Mouse (Mus musculus): ENCODE data around the gene Rel. TPM values are rescaled to one million over a fixed set of nuclear protein-coding genes. Genes with fewer than 3 reads are reported as not detected.

Gene Rel
- polyA plus RNA-seq, 1 experiment from 2014 or later, result 0.67 TPM

DNA sequence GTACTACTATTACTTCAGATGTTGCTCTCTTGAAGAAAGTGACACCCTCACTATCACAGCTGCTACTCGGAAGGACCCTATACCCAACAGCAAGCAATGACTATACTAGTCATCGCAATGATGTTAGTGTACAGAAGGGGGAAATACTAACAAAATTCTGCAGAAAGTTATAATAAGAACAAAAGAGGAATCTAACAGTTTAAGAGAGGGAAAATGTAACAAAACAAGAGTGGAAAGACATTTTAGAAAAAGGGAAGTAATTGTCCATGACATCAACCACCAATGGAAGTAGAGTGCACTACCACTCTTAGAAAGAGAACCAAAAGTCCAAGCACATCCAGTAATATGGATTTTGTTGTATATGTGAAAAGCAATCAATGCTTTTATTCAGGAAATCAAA lies 8.1 kb downstream of the Rel start:
- ATAC-seq (replicated peaks; ENCODE audit: low FRiP score) (no peak), DNase-seq (ENCODE audit: low spot score) (no peak)
- Histone ChIP-seq H3K4me2 (no peak overlapping the region), H3K27me3 (replicated peaks; ENCODE audit: control insufficient read depth, insufficient read depth, low read length) (no peaks in the 10 kb centered on the region), H3K27ac (ENCODE audit: low read depth, low read length) (no peak overlapping the region), H3K4me3 (ENCODE audit: low read depth, low read length) (no peak overlapping the region), H3K36me3 (ENCODE audit: control insufficient read depth, insufficient read depth, low read length) (no peaks in the 10 kb centered on the region), H3K4me1 (replicated peaks; ENCODE audit: control insufficient read depth, insufficient read depth, low read length) (no peaks in the 10 kb centered on the region), H3K9me3 (ENCODE audit: control insufficient read depth, low read length) (no peaks in the 10 kb centered on the region), H3K9ac (ENCODE audit: low read depth, low read length) (no peak overlapping the region)
- WGBS, result 83% methylated on average over 2 of the region's 2 CpGs

DNA sequence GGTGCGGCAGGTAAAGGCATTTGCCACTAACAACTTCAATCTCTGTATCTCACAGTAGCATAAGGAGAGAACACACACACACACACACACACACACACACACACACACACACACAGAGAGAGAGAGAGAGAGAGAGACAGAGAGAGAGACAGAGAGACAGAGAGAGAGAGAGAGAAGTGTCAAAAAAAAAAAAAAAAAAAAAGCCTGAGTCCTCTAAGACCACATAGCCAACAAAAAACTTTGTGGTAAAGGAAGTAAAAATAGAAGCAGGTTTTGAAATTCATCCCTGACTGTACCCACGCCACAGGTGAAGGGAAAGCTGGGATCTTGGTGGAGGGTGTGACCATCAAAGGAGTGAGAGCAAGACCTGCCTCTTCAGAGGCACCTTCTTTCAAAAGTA lies 12.6 kb downstream of the Rel start:
- DNase-seq (ENCODE audit: low spot score) (no peak), ATAC-seq (replicated peaks; ENCODE audit: low FRiP score) (no peak)
- H3K4me1 ChIP-seq (replicated peaks; ENCODE audit: control insufficient read depth, insufficient read depth, low read length), result no peaks in the 10 kb centered on the region
- H3K4me3 ChIP-seq (ENCODE audit: low read depth, low read length), result no peak overlapping the region
- no peak overlapping the region for H3K9ac ChIP-seq (ENCODE audit: low read depth, low read length)
- 64% methylated on average over 2 of the region's 2 CpGs for WGBS
- H3K36me3 ChIP-seq (ENCODE audit: control insufficient read depth, insufficient read depth, low read length), result no peaks in the 10 kb centered on the region
- H3K27me3 ChIP-seq (replicated peaks; ENCODE audit: control insufficient read depth, insufficient read depth, low read length), result no peaks in the 10 kb centered on the region
- no peak overlapping the region for H3K27ac ChIP-seq (ENCODE audit: low read depth, low read length)
- no peak overlapping the region for H3K4me2 ChIP-seq
- H3K9me3 ChIP-seq (ENCODE audit: control insufficient read depth, low read length), result no peaks in the 10 kb centered on the region

DNA sequence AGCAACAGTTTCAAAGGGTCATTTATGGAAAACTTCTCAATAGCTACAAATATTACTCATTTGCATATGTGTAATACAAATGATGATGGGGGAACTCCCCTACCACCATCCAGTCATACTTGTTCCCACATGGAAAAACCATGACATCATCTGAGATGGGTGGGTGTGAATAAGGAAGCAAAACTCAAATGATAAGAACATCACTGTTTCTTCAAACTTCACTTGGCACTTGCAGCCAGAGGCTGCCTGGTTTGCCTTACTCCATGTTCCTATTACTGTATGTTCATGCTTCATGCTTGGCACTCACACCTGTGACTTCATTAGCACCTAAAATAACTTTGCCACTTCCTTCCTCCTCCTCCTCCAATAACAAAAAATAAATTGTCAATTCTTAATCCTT lies 16.4 kb downstream of the Rel start:
- no peak overlapping the region for H3K4me3 ChIP-seq (ENCODE audit: low read depth, low read length)

DNA sequence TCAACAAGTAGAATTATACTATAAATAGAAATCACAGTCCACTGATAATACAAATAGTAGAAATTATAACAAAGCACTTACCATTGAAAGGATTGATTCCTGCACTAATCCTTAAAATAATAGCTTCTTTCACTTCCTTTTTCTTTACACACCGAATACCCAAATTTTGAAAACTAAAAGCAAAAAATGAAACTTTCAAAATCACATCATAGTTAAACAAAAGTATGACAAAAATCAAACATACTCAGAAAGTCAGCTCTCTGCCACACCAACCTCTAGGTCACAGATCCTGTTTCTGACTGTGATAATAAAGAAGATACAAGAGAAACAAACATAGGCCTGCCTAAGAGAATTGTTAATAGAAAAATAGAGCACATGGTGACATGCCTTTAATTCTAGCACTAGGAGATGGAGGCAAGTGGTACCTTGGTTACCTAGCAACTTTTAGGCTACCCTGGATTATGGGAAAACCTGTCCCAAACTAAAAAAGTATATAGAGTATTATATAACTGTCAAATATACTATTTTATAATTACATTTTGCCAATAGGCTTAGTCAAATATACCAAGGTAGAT lies 17.5 kb downstream of the Rel start:
- Histone ChIP-seq H3K27me3 (replicated peaks; ENCODE audit: control insufficient read depth, insufficient read depth, low read length) (no peaks in the 10 kb centered on the region), H3K4me2 (no peak overlapping the region), H3K27ac (ENCODE audit: low read depth, low read length) (no peak overlapping the region), H3K9ac (ENCODE audit: low read depth, low read length) (no peak overlapping the region), H3K4me3 (ENCODE audit: low read depth, low read length) (no peak overlapping the region), H3K9me3 (ENCODE audit: control insufficient read depth, low read length) (no peaks in the 10 kb centered on the region), H3K4me1 (replicated peaks; ENCODE audit: control insufficient read depth, insufficient read depth, low read length) (no peaks in the 10 kb centered on the region), H3K36me3 (ENCODE audit: control insufficient read depth, insufficient read depth, low read length) (no peaks in the 10 kb centered on the region)
- DNase-seq (ENCODE audit: low spot score) (no peak), ATAC-seq (replicated peaks; ENCODE audit: low FRiP score) (no peak)
- 83% methylated on average over 1 of the region's 1 CpGs for WGBS

More for the DNA sequence above, 16.4 kb downstream of the Rel start:
- Histone ChIP-seq H3K9me3 (ENCODE audit: control insufficient read depth, low read length) (no peaks in the 10 kb centered on the region), H3K27ac (ENCODE audit: low read depth, low read length) (no peak overlapping the region), H3K27me3 (replicated peaks; ENCODE audit: control insufficient read depth, insufficient read depth, low read length) (no peaks in the 10 kb centered on the region), H3K4me2 (no peak overlapping the region), H3K4me1 (replicated peaks; ENCODE audit: control insufficient read depth, insufficient read depth, low read length) (no peaks in the 10 kb centered on the region), H3K36me3 (ENCODE audit: control insufficient read depth, insufficient read depth, low read length) (no peaks in the 10 kb centered on the region), H3K9ac (ENCODE audit: low read depth, low read length) (no peak overlapping the region)
- ATAC-seq (replicated peaks; ENCODE audit: low FRiP score), result no peak
- DNase-seq (ENCODE audit: low spot score), result no peak

DNA sequence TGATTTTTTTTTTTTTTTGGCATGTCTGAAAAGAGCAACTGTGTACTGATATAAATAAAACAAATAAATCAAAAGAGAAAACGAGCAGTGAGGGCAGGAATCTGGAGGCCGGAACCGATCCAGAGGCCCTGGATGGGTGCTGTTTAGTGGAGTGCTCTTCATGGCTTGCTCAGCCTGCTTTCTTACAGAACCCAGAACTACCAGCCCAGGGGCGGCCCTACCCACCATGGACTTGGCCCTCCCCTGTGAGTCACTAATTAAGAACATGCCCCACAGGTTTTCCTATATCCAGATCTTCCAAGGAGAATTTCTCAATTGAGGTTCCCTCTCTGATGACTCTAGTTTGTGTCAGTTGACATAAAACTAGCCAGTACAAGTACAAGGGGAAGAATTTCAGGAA lies 24.7 kb downstream of the Rel start:
- Histone ChIP-seq H3K36me3 (ENCODE audit: control insufficient read depth, insufficient read depth, low read length) (no peaks in the 10 kb centered on the region), H3K4me3 (ENCODE audit: low read depth, low read length) (no peak overlapping the region), H3K9me3 (ENCODE audit: control insufficient read depth, low read length) (no peaks in the 10 kb centered on the region), H3K4me2 (no peak overlapping the region), H3K27ac (ENCODE audit: low read depth, low read length) (no peak overlapping the region), H3K27me3 (replicated peaks; ENCODE audit: control insufficient read depth, insufficient read depth, low read length) (no peaks in the 10 kb centered on the region), H3K4me1 (replicated peaks; ENCODE audit: control insufficient read depth, insufficient read depth, low read length) (no peaks in the 10 kb centered on the region), H3K9ac (ENCODE audit: low read depth, low read length) (no peak overlapping the region)
- WGBS, result 79% methylated on average over 4 of the region's 4 CpGs
- ATAC-seq (replicated peaks; ENCODE audit: low FRiP score) (no peak), DNase-seq (ENCODE audit: low spot score) (no peak)

DNA sequence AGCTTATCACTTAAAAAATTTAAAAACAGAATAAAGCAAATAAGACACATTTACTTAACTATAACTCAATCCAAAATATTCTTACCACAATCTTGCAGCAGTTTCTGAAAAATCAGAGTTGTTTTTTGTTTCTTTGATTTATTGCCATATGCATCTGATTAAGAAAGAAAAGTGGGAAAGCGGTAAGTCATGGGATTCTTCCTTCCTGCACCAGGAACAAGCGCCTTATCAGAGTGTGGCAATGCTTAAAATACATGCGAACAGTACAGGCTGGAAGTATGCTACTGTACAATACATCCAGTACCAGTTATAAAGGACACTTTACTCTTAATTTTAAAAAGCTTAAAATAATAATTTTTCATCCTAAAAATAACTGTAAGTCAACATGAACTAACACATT lies 26.4 kb downstream of the Rel start:
- Histone ChIP-seq H3K27ac (ENCODE audit: low read depth, low read length) (no peak overlapping the region), H3K4me3 (ENCODE audit: low read depth, low read length) (no peak overlapping the region), H3K4me2 (no peak overlapping the region), H3K27me3 (replicated peaks; ENCODE audit: control insufficient read depth, insufficient read depth, low read length) (no peaks in the 10 kb centered on the region), H3K4me1 (replicated peaks; ENCODE audit: control insufficient read depth, insufficient read depth, low read length) (no peaks in the 10 kb centered on the region), H3K9ac (ENCODE audit: low read depth, low read length) (no peak overlapping the region), H3K36me3 (ENCODE audit: control insufficient read depth, insufficient read depth, low read length) (no peaks in the 10 kb centered on the region), H3K9me3 (ENCODE audit: control insufficient read depth, low read length) (no peaks in the 10 kb centered on the region)
- 82% methylated on average over 3 of the region's 3 CpGs for WGBS
- DNase-seq (ENCODE audit: low spot score) (no peak), ATAC-seq (replicated peaks; ENCODE audit: low FRiP score) (no peak)

DNA sequence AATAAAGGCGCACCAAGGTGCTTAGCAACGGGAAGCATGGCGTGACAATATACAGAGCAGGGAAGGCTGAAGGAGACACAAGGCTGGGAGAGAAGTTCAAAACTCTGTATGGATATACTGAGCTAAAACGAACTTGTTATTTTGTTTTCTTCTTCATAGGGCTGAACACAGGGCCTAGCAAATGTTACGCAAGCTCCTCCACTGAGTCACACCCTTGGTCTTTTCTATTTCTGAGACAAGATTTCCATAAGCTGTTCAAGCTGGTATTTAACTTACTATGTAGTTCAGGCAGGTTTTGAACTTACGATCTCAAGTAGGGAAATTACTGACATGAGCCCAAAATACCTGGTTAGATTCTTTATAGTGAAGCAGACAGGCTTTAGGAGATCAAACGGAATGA lies 29.4 kb downstream of the Rel start:
- no peaks in the 10 kb centered on the region for H3K27me3 ChIP-seq (replicated peaks; ENCODE audit: control insufficient read depth, insufficient read depth, low read length)
- ATAC-seq (replicated peaks; ENCODE audit: low FRiP score) (no peak), DNase-seq (ENCODE audit: low spot score) (no peak)
- H3K4me3 ChIP-seq (ENCODE audit: low read depth, low read length), result no peak overlapping the region
- H3K36me3 ChIP-seq (ENCODE audit: control insufficient read depth, insufficient read depth, low read length), result no peaks in the 10 kb centered on the region
- H3K9me3 ChIP-seq (ENCODE audit: control insufficient read depth, low read length), result no peaks in the 10 kb centered on the region
- no peaks in the 10 kb centered on the region for H3K4me1 ChIP-seq (replicated peaks; ENCODE audit: control insufficient read depth, insufficient read depth, low read length)
- H3K4me2 ChIP-seq, result no peak overlapping the region
- H3K27ac ChIP-seq (ENCODE audit: low read depth, low read length), result no peak overlapping the region
- WGBS, result 89% methylated on average over 7 of the region's 7 CpGs
- H3K9ac ChIP-seq (ENCODE audit: low read depth, low read length), result no peak overlapping the region

DNA sequence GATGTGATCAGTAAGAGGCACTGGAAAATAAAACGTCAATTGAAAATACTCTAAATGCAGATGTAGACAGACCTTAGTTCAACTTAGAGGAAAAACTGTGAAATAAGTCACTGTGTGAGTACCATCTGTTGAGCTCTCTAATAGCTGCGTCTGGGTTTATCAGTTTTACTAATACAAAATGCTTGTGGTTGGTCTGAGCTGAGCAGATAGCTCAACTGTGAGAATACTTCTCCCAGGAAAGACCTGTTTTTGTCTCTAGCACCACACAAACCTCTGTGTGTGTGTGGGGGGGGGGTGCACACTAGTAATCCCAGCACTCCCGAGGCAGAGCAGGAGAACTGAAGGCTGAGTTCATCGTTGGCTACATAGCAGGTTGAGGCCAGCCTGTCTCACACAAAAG lies 29.9 kb downstream of the Rel start:
- ATAC-seq (replicated peaks; ENCODE audit: low FRiP score), result peak; percentile 75
- H3K9me3 ChIP-seq (ENCODE audit: control insufficient read depth, low read length), result no peaks in the 10 kb centered on the region

DNA sequence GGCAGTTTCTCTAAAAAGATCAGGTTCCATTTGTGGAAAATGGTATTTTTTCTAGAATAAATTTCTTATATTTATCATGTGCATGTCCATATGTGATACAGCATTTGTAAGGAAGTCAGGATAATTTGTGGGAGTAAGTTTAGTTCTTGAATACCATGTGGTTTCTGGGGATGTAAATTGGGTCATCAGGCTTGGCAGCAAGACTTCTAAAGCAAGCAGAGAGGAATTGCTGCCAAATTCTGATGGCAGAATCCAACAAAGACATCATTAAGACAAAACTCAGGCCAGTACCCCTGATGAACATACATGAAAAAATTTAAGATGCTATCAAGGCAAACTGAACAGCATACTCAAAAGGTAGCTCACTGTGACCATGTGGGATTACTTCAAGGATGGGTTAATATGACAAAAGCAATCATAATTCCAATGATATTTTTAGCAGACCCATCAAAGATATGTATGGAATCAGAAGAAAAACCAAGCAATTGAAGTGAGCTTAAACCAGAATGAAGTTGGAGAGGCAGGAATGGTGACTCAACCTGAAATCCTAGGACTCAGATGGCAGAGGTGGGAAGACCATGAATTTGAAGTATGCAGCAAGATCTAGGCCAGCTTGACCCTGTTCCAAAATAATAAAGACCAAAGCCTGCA lies 34.8 kb downstream of the Rel start:
- H3K27ac ChIP-seq (ENCODE audit: low read depth, low read length), result no peak overlapping the region
- H3K27me3 ChIP-seq (replicated peaks; ENCODE audit: control insufficient read depth, insufficient read depth, low read length), result no peaks in the 10 kb centered on the region
- H3K36me3 ChIP-seq (ENCODE audit: control insufficient read depth, insufficient read depth, low read length), result 0 out of 2 replicates have a peak, but pooled peaks cover 4% of the 10 kb centered on the region
- H3K4me2 ChIP-seq, result no peak overlapping the region
- no peaks in the 10 kb centered on the region for H3K9me3 ChIP-seq (ENCODE audit: control insufficient read depth, low read length)
- ATAC-seq (replicated peaks; ENCODE audit: low FRiP score) (no peak), DNase-seq (ENCODE audit: low spot score) (no peak)
- no peak overlapping the region for H3K9ac ChIP-seq (ENCODE audit: low read depth, low read length)
- H3K4me3 ChIP-seq (ENCODE audit: low read depth, low read length), result no peak overlapping the region
- H3K4me1 ChIP-seq (replicated peaks; ENCODE audit: control insufficient read depth, insufficient read depth, low read length), result no peaks in the 10 kb centered on the region

More for the DNA sequence above, 29.9 kb downstream of the Rel start:
- no peak overlapping the region for H3K4me3 ChIP-seq (ENCODE audit: low read depth, low read length)
- no peaks in the 10 kb centered on the region for H3K4me1 ChIP-seq (replicated peaks; ENCODE audit: control insufficient read depth, insufficient read depth, low read length)
- no peak overlapping the region for H3K27ac ChIP-seq (ENCODE audit: low read depth, low read length)
- no peaks in the 10 kb centered on the region for H3K27me3 ChIP-seq (replicated peaks; ENCODE audit: control insufficient read depth, insufficient read depth, low read length)
- 56% methylated on average over 4 of the region's 4 CpGs for WGBS
- no peak overlapping the region for H3K4me2 ChIP-seq
- no peak for DNase-seq (ENCODE audit: low spot score)
- no peaks in the 10 kb centered on the region for H3K36me3 ChIP-seq (ENCODE audit: control insufficient read depth, insufficient read depth, low read length)
- H3K9ac ChIP-seq (ENCODE audit: low read depth, low read length), result no peak overlapping the region

Measured in liver, embryonic 11.5 days (tissue).